Comparison of ENCODE assay signal across 22 mouse cellular contexts in the genomic region with DNA sequence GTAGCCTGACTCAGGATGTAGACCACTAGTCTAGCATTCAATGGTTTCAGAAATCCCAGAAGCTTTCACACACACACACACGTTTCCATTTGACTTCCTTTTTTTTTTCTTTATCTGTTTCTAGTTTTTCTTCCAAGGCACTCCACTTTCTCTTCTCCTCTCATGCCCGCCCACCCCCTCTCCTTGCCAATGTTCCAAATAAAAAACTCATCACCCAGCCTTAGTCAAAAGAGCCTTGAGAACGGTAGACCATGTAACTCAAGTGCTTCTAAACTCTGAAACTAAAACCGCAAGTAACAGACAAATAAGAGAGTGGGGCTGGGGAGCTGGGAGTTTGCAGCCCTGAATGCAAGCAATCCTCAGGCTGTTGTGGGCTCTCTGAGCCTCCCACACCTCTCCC.
DNase-seq lines count a peak whose midpoint lies in the region; ATAC-seq and TF ChIP-seq lines count a peak whose summit lies in the region.
"Had no signal": no experiment of that assay in that cellular context is flagged by ENCODE, and none has a peak within 500 bp of the region (broad histone marks: within the 10 kb centered on the region; RNA-seq: fewer than 3 reads in every experiment).

No protein-coding gene starts in this region.

- no peak for TF ChIP-seq CTCF in left cerebral cortex, adult 2 months (IDR thresholded peaks at IDR 0.05)
- no peak for TF ChIP-seq CTCF in kidney, adult 2 months (conservative IDR thresholded peaks at IDR 0.05; ENCODE audit: insufficient read depth, insufficient read length, low read depth, low read length)

- H3K27me3 ChIP-seq in kidney, adult 2 months (replicated peaks; ENCODE audit: control insufficient read depth, insufficient read depth, low read length): no peaks in the 10 kb centered on the region
- H3K27me3 ChIP-seq: forebrain, embryonic 13.5 days; hindbrain, embryonic 13.5 days had no signal

- no peaks in the 10 kb centered on the region for H3K36me3 ChIP-seq in kidney, adult 2 months (ENCODE audit: control insufficient read depth, insufficient read depth, low read length)
- H3K36me3 ChIP-seq: forebrain, embryonic 10.5 days; hindbrain, embryonic 10.5 days; hindbrain, embryonic 13.5 days had no signal

- ATAC-seq in frontal cortex, adult (ENCODE audit: low TSS enrichment): peak; percentile 72
- ATAC-seq: activated CD4-positive, CD25-positive, alpha-beta regulatory T cell, adult 4 months; forebrain, embryonic 13.5 days; forebrain, embryonic 16.5 days; hindbrain, embryonic 16.5 days had no signal

- H3K4me1 ChIP-seq in kidney, adult 2 months (ENCODE audit: control insufficient read depth, insufficient read depth, low read length): no peaks in the 10 kb centered on the region
- H3K4me1 ChIP-seq: forebrain, embryonic 10.5 days had no signal

- WGBS in kidney, adult 2 months: 57% methylated on average over 4 of the region's 4 CpGs

- intact Hi-C loops in left cerebral cortex, postnatal 14 days (cut with DNase I): no loop called here
- intact Hi-C loops in left cerebral cortex, adult 2 months (cut with DNase I): no loop called here

- H3K4me3 ChIP-seq in left cerebral cortex, adult 2 months: no peak overlapping the region
- H3K4me3 ChIP-seq in kidney, adult 2 months (ENCODE audit: insufficient read depth, low read depth, low read length): no peak overlapping the region
- H3K4me3 ChIP-seq: forebrain, embryonic 10.5 days; forebrain, embryonic 13.5 days; gastrocnemius, adult 2 months; hindbrain, embryonic 10.5 days; hindbrain, embryonic 13.5 days had no signal

- no peak for TF ChIP-seq POLR2A in kidney, adult 2 months (IDR thresholded peaks at IDR 0.05; ENCODE audit: low read depth, low read length)

- no peak overlapping the region for H3K27ac ChIP-seq in left cerebral cortex, adult 2 months
- no peak overlapping the region for H3K27ac ChIP-seq in kidney, adult 2 months (ENCODE audit: insufficient read depth, low read depth, low read length)
- H3K27ac ChIP-seq: forebrain, embryonic 10.5 days; forebrain, embryonic 13.5 days; gastrocnemius, adult 2 months; hindbrain, embryonic 10.5 days; hindbrain, embryonic 13.5 days had no signal

- no peak for DNase-seq in frontal cortex, postnatal 25 days (ENCODE audit: low spot score in 2 of 2)
- DNase-seq in left cerebral cortex, postnatal 14 days (ENCODE audit: low spot score in 2 of 2): peak; percentile 38 to 44
- no peak for DNase-seq in left cerebral cortex, adult 2 months (ENCODE audit: extremely low spot score in 1 of 2, low spot score in 2 of 2)
- peak; percentile 21 to 37 for DNase-seq in right cerebral cortex, adult 2 months (ENCODE audit: low spot score in 2 of 2)
- DNase-seq in right cerebral cortex, postnatal 36 days (ENCODE audit: low spot score in 2 of 2): no peak
- no peak for DNase-seq in kidney, adult 2 months
- DNase-seq: adrenal gland, adult 8-10 months; adrenal gland, postnatal 25 days; cerebellum, adult 18-20 months; cerebellum, adult 9-10 months; cerebellum, postnatal 14 days; gastrocnemius, adult 2 months; gastrocnemius, postnatal 14 days; heart, adult 11 months had no signal

Comparison
In these comparisons a context has a peak if more than half of its experiments do, and no peak if none do; other contexts are left out.
1. DNase-seq: peak in left cerebral cortex, postnatal 14 days (2 of 2) and right cerebral cortex, adult 2 months (2 of 2); none in frontal cortex, postnatal 25 days (0 of 2), left cerebral cortex, adult 2 months (0 of 2), right cerebral cortex, postnatal 36 days (0 of 2) and kidney, adult 2 months (single experiment).